Mouse (Mus musculus) embryo, embryonic 9.5 days (tissue): ENCODE results near the gene Agrn.
"Not testable (repeated sequence)": the region's sequence is repeated elsewhere in the genome, so short reads cannot be mapped to it uniquely, and the experiment has no call there.

Experiments used
- DNase-seq: peaks from one replicate; pipeline ENCODE4 v3.0.0-alpha.2; 2017; ENCODE audit errors: extremely low spot score

The Agrn gene

DNA sequence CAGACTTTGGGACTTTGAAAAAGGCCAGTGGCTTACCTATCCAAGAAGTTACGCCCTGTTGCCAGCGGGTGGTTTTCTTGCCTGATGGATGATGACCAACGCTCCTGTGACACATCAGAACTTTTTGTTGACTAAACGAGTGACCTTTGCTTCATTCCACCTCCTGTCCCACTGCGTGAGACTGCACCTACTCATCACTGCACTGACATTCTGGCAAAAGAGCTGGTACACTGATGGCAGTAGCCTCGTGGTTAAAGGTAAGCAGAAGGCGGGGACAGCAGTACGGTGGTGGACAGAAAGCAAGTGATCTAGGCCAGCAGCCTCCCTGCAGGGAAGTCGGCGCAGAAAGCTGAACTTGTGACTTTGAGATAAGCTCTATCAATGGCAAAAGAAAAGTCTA, 46.4 kb downstream of the Agrn start:
- DNase-seq = not testable (repeated sequence)

DNA sequence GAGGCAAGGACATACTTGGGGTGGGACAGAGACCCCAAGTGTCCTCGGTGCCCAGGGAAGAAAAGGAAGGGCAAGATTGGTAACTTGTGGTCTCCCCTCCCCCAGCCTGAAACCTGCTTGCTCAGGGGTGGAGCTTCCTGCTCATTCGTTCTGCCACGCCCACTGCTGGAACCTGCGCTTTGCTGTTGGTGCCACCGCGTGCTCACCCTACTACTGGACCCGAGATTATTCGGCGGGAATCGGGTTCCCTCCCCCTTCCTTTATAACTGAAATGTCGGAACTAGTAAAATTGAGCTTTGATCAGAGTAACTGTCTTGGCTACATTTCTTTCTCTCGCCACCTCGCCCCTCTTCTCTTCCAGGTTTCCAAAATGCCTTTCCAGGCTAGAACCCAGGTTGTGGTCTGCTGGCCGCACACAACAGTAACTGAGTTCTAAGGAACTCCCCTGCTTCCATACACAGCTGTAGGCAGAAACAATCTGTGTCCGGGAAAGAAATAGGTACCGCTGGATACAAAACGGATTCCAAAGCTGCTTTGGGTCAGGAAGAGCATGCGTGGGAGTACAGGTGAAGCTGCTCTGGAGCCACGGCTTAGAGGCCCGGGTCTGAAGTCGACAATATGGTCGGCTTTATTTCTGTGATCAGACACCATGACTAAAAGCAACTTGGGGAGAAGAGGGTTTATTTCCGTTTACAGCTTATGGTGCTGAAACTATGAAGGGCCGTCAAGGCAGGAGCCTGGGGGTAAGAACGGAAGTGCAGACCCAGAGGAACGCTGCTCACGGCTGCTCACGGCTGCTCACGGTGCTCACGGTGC, 60.8 kb downstream of the Agrn start:
- DNase-seq = no peak

DNA sequence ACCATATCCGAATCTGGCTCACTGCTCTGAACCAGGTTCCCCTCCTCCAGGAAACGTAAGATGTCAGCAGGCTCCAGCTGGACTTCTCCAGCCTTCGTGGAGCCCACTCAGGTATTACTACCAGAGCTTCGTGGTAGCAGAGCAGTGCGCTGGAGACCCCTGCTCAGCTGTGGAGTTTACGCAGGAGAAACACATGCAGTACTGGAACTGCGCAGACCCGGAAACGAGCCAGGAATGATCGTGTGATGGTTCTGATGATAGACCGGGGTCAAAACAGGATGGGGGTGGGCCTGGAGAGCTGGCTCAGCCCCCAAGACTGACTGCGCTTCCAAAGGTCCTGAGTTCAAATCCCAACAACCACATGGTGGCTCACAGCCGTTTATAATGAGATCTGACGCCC, 61.5 kb downstream of the Agrn start:
- no peak for DNase-seq

DNA sequence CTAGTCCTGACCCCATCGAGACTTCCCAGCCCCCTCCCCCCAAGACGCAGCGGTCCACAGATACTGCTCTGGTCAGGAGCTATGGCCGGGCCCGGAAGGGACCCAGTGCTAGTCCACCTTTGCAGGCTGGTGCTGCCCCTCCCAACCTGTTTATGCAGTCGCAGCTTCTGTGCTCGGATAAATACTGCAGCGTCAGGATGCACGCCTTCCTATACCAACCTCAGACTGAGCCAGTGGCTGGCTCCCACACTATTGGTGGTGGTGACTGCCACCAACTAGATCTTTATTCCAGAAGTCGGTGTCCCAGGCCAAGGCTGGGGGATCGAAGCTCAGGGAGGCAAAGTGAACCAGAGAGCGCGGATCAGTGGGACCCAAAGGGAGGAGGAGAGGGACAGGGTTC, 62.2 kb downstream of the Agrn start:
- DNase-seq = no peak

GRCm38 (mm10) chr4:156133943-156134605, 63.2 kb downstream of the Agrn start:
- DNase-seq = no peak

DNA sequence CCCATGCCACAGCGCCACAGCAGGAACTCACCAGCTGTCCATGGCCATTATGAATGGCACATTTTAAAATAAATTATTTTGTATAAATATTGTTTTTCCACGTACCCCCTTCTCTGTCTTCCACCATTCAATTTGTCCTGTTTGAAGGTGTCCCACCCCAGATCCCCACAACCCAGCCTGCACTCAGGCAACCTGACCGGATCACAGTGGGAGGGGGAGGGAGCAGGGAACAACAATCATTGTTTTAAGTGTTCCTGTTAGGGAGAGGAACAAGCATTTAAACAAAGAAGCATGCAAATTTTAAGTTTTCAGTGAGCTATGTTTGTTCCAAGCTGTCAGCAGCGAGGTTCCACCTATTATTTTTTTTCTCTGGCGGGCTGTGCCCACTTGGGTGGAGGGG, 64.0 kb downstream of the Agrn start:
- no peak for DNase-seq

- no peak for DNase-seq
Observed at GRCm38 (mm10) chr4:156130940-156131339, 66.3 kb downstream of the Agrn start.

DNA sequence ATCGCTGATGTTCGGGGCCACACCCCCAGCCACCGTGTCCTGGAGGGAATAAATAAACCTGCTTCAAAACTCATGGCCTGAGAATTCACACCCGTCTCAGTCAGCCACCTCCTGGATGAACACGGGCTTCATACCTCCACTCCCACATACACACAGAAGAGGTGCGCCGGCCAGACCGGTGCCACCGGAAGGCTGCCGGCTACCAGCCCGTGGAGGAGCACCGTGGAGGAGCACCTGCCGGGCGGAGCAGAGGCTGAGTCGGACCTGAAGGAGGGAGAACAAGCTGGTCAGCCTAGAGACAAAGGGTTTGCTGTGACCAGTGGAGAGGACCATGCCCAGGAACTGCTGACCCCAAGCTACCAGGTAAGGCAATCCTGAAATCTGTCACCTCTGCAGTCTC, 66.9 kb downstream of the Agrn start, which contains the start of gene Rnf223:
Gene Rnf223 (plus strand): TSS at position 78 of the 400 bp plus-strand sequence.
- DNase-seq = no peak

- DNase-seq = no peak
Observed at GRCm38 (mm10) chr4:156128746-156129145, 68.5 kb downstream of the Agrn start.

DNA sequence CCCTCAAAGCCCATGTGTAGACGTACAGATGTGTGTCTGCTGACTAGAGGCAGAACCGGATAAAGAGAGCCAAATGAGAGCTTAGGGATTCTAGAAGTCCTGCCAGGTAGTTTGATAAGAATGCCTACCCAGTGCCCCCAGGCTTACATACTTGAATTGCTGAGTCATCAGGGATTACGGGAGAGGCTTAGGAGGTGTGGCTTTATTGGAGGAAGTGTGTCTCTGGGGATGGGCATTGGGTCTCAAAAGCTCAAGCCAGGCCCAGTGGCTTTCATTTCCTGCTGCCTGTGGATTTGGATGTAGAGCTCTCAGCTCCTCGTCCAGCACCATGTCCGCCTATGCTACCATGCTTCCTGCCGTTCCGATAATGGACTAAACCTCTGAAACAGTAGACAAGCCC, 70.4 kb downstream of the Agrn start:
- no peak for DNase-seq

DNA sequence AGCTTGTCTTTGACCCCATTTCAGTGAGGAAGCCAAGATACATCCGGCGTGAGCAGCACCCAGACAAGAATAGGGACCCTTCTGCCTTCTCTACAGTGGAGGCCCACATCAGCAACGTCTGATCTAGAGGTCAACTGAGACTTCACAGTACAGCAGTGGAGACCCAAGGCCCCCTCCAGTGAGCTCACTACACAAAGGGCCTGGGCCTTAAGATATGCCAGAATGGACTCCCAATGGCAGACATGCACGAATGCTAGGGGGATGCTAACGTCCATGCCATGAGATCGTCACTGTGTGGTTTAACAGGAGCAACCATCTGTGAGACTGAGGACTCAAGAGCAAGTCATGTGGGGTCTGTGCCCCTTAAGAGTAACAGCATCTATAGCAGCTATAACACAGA, 71.9 kb downstream of the Agrn start:
- DNase-seq = no peak

GRCm38 (mm10) chr4:156124077-156124476, 73.2 kb downstream of the Agrn start:
- DNase-seq = no peak
